Mouse (Mus musculus) cerebellum, postnatal 14 days (tissue): ENCODE measurements around the gene Atp5k.
A peak's percentile ranks its signal among the peaks of the same experiment; 100 is the strongest.

Experiments
- DNase-seq, 2 experiments: peaks; one replicate each; pipeline ENCODE4 v3.0.0; 2021; ENCODE audit warnings: mixed read lengths in 2 of 2

The Atp5k gene

DNA sequence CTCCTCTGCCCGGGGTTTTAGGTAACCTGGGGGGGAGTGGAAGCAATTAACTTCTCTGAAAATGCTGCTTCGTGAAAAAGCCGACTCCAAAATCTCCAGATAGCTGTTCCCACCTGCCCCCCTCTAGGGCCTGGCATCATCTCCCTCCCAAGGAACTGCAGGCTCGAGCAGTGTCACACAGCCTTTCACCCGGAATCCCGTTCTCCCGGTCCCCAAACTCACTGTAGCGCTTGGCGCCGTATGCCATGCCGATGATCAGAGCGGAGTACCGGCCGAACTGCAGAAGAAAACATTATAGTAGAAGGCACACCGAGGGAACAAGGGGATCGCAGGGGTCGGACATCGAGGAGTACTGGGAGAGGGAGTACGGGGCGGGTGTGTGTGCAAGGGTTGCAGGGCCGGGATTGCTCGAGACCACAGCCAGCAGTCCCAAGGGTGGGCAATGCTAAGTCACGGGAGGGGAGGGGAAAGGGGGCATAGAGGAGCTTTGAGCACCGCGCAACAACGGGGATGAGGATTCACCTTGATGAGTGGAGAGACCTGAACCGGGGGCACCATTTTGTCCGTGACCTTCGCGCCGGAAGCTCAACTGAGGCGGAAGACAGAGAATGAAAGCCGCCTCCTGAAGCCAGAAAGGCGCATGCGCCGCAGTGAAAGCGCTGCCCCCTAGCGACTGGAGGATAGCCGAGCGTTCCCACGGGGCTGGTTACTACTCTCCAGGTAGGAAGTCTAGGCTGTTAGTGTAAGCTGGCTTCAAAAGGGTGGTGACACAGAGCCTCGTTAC lies at the start of gene Atp5k:
Gene Atp5k, minus strand, starts transcription at position 645 of the 784 bp plus-strand sequence.
- peak; percentile 96 to 97 for DNase-seq

DNA sequence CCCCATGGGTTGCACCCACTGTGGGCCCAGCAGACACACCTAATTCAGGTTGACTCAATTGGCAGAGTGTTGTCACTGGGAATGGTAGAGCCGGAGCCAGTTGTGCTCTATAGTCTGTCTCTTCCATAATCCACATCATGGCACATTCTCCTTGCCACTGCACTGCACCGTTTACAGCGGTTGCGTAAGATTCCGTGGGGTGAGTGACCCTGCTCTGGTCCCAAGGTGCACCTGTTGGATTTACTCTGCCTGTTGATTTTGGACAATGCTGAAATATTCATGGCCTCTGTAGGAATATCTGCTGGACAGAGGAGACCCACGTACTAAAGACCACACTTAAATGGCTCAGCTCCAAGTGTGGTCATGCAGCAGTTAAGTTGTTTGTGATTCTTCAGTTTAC lies 48.8 kb upstream of the Atp5k start:
- no peak for DNase-seq

DNA sequence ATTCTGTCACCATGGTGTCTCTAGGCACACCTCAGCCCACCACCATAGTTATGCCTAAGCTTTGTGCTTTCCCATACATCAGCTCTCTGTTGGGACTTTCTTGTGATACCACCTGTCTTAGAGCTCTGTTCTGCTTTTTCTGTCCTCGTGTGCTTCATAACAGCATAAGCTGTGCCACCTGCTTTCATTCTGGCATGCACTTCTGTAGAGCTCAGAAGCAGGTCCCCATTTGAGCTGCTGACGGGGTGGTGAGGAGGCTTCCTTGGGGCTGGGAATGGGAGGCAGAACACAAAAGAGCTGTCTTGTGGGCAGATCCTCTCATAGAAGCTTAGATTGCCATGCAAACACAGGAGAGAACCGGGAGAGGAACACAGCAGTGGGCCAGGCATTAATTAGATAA lies 41.7 kb upstream of the Atp5k start:
- DNase-seq: no peak

DNA sequence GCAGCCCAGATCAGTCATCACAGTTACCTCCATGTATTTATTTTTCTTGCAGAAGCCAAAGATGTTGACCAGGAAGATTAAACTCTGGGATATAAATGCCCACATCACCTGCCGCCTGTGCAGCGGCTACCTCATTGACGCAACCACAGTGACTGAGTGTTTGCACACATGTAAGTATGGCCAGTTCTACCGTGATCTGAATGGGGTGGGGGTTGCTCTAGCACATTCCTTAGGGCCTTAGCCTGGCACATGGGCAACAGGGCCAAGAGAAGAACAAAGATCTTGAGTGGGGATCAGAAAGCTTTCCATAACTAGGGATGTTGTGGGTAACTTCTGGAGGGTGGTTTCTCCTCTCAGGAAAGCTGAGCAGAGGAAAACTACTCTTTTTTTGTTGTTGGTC lies 39.5 kb upstream of the Atp5k start:
- no peak for DNase-seq

DNA sequence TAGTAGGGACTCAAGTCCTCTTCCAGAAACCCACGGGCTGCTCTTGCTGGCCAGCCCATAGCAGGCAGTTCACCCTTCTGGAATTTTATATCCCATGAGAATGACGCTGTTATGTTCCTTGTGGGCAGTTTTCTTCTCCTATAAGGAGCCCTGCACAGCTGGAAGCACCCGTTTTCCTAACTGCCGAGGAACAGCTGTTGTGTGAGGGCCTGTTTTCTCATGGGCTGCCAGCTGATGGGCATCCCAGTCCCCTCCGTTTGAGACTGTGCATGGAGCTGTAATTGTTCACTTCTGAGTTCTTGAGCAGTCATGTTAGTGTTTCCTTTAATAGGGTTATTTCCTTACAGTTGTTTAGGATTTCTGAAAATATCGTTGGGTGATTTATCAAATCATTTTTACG lies 35.4 kb upstream of the Atp5k start:
- DNase-seq: no peak

DNA sequence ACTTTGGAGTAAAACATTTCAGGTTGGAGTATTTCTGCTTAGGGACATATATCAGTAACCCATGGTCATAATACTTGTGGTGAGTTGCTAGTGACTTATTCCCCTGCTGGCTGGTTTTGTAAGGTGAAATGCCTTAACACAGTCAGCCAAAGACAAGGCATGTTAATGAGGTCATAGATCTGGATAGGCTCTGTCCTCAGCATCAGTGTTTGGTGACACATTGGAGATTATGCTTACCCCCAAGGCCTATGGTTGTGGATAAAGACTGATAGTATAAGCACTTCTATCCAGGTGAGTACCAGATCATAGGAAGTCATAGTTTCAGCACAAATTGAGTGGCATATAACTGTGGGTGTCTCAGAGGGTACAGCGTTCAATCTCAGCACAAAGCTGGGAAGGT lies 32.4 kb upstream of the Atp5k start:
- DNase-seq: no peak

DNA sequence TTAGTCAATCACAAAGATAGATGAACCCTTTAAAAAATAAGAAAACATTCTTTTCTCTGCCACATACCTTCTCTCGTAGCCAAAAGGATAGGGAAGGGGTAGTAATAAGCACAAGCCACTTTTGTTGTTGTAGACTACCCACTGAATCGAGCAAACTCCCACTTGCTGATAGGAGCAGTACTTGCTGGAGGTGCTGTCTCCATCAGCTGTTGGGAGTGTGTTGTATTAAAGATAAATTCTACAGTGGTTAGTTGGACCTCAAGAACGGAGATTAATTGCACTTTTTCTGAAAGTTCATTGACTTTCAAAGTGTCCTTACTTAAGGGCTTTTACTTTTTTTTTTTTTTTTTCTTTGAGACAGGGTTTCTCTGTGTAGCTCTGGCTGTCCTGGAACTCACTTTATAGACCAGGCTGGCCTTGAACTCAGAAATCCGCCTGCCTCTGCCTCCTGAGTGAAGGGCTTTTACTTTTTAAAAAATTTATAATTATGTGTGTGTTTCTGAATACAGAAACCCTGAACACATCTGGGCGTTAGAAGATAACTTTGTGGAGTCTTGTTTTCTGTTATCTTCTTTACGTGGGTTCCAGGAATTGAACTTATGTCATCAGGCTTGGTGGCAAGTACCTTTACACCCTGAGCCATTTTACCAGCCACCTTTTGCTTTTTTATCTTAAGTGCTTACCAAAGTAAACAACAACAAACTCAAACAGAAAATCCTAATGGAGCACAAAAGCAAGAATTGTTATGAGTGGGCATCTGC lies 31.1 kb upstream of the Atp5k start:
- no peak for DNase-seq

DNA sequence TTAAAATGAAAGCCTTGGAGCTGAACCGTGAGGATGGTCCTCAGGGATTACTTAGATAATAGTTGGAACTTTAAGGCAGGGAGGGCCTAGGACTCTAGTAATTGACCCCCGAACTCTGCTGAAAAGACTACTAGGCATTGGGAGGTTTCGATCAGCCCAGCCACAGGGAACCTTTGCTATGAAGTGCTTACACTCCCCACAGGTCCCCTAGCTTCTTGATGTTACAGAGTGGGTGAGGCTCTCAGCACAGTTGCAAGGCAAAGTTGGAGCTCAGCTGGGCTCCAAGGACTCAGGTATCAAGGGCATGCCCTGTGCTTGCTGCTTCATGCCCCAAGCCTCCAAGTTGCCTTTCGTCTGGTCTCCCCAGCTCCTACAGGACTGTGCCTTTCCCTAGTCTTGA lies 28.2 kb upstream of the Atp5k start:
- no peak for DNase-seq

DNA sequence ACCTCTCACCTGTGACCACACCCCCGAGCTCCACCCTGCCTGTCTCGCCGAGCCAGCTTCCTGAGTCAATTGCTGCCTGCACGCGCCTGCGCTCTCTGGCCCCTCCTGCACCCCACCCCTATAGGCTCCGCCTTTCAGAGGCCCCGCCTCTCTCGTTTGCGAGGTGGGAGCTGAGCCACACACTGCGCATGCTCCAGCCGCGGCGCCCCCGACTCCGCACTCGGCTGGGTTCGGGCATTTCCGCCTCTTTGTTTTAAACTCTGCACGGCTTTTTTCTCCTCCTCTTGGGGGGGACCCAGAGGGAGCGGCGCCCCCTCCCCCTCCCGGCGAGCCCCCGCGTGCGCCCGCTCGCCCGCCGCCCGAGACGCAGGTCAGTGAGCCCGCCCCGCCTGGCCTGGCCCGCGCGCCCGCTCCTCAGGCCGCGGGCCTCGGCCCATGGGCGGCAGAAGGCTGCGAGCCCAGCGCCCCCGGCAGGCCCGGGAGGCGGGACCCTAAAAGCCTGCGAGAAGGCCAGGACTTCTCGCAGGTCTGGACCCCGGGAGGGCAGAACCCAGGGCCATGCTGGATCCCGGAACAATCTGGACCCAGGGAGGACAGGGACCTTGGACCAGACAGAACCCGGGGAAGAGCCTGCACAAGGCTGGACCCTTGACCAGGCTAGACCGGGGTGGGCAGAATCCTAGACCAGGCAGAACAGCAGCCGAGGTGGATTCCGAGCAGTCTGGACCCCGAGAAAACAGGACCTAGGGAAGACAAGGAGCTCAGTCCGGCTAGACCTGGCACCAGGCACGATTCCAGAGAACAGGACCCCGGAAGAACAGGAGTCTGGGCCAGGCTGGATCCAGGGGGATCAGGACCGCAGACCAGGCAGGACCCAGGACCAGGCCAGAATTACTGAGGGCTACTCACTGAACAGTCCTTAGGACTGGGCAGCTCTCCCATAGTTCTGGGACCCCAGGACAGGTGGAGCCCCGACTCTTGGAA lies 27.1 kb upstream of the Atp5k start, which contains the start of gene Pcgf3:
Gene Pcgf3, plus strand, starts transcription at position 151 of the 984 bp plus-strand sequence.
- peak; percentile 98 to 99 for DNase-seq

DNA sequence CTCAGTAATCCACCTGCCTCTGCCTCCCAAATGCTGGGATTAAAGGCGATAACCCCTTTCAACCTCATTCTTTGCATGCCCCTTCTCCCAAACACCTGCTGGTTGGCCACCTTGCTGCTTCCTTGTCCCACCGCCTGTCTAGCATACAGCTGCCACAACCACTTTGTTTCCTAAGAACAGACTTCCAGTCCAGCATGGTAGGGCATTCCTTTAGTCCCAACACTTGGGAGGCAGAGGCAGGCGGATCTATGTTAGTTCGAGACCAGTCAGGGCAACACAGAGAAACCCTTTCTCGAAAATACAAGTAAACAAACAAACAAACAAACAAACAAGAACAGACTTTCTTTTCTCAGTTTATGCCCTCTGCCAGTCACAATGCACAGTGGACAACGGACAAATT lies 26.2 kb upstream of the Atp5k start:
- peak; percentile 10 to 15 for DNase-seq

DNA sequence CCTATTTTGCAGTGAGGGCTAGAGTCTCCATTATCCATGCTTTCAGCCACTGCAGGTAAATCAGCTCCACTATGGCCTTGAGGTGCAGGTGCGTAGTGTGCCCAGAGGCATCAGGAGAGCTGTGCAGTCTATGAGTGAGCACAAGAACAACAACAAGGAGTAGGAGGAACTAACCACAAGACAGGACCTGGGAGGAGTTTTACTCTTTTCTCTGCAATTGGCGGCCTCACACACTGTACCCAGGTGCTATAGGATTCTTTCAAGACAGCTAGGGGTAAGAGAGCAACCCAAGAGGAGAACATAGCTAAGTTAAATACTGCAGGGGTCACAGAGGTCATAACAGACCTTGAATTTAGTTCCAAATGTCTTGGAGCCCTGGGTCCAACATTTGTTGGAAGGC lies 24.5 kb upstream of the Atp5k start:
- DNase-seq: no peak

DNA sequence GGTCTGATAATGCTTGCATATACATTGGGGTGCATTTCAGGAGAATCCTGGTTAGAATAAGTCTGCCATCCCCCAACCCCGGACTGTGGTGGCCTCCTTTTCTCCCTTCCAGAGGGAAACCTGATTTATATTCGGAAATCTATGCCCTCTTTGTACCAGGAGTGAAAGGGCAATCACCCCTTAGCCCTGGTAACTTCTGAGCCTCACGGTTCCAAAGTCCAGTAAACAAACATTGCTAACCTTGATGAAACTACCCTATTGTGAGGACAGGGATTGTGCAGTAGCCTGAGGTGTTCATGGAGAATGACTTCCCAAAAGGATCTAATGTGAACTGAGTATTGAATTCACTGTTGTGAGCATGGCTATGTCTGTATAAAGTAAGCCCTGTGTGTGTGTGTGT lies 19.8 kb upstream of the Atp5k start:
- DNase-seq: no peak

DNA sequence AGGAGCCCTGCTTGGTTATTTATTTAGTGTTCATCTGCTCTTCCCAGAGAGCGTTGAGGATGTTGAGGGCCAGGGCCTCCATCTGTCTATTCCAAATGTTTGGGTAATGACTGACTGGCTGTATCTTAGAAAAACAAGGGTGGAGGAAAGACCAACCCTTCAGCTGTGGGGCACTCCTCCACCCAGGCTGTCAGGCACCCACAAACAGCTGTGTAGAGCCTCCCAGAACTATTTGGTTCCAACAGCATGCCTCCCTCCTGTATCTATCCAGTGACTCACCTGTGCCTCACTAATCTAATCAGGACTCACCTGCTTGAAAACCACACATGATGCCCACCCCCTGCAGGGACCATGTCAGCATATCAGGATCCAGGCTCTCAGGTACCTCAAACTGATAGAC lies 18.2 kb upstream of the Atp5k start:
- DNase-seq: no peak

DNA sequence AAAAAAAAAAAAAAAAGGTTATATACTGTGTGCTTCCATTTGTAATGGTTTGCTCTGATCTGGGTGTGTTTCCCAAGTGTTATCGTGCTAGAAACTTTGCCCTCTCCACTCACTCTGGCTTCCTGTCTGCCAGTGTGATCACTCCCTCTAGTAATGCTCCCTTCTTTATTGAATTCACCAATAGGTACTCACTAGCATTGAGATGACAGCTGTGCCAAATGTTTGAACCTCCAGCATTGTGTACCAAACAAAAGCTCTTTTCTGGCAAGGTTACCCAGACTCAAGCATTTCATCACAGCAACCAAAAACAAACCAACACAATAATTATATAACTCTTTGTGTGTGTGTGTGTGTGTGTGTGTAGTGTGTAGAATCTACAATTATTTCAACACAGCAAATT lies 17.4 kb upstream of the Atp5k start:
- DNase-seq: no peak

DNA sequence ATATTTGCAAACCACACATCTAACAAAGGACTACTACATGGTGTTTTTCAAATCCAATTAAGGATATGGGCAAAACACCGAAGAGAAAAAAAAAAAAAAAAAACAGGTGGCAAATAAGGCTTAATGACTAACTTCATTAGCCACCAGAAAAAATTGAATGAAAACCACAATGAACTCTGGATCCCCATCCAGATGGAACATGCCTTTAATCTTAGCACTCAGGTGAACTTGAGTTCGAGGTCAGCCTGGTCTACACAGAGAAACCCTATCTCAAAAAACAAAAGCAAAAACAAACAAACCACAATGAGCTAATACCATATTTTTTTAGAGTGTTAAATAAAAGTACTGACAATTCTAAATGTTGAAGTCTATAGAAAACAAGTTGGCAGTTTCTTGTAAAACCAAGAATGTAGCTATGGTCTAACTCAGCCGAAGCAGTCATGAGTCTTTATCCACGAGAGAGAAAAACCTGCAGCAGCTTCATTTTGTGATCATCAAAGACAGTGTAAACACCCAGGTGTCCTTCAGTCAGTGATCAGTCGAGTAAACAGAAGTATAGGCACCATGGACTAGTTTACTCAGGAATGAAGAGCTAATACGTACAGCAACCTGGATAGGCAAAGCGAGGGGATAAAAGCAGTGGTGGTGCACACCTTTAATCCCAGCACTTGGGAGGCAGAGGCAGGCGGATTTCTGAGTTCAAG lies 16.7 kb upstream of the Atp5k start:
- no peak for DNase-seq

DNA sequence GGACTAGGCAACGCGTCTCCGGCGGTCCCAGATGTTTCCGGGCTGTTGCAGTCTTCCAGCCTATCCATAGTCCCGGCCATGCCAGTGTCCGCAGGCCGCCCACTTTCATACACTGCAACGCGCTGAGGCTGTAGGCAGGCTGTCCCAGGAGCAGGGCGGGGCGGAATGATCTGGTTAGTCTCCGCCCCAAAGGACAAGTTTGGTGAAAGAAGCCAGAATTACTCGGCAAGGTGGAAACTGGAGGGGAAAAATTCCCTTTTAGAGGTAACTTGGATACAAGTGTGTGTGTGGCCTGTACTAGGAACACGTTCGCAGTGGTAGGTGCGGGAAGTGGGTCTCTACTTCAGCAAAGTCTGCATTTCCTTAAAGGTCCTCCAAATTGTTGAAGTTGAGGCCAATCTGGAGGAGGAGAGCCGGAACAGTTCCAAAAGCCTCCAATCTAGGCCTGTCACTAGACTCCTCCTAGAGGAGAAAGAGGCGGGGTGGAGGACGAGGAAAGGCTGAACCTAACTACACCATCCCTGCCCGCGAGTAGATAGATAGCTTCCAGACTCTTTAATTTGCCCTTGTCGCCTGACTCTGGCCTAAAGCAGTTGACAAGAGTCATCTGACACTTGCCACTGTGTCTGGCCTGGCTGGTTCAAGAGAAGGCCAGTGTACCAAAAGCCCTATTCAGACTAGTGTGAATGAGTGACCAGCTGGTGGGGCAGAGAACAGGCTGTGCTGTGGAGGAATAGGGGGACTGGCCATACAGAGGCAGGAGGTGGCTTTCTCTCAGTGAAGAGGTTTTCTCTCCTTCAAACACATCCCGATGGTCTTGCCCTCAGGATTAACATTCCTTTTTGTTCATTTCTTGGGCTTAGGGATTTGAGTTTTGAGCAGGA lies 14.8 kb upstream of the Atp5k start, which contains the start of gene Mfsd7a:
Gene Mfsd7a, minus strand, starts transcription at position 107 of the 884 bp plus-strand sequence.
- peak in 1 of 2 experiments; percentile 22 for DNase-seq

DNA sequence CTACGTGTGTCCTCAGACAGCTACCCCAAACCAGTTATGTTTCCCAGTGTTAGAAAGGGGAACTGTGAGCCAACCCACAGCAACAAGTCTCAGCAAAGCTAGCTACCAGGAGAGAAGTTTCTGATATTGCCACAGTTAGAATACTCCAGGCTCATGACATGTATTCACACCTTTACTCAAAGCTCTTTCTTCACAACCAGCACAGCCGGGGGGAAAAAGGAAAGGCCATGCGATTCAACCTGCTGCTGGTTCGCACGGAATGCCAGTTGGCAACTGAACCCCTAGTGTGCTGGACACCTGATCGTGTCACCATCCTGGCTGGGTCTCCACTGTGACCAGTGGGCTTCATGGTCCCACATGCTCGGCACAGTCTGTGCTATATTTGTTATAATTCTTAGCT lies 13.6 kb upstream of the Atp5k start:
- no peak for DNase-seq

DNA sequence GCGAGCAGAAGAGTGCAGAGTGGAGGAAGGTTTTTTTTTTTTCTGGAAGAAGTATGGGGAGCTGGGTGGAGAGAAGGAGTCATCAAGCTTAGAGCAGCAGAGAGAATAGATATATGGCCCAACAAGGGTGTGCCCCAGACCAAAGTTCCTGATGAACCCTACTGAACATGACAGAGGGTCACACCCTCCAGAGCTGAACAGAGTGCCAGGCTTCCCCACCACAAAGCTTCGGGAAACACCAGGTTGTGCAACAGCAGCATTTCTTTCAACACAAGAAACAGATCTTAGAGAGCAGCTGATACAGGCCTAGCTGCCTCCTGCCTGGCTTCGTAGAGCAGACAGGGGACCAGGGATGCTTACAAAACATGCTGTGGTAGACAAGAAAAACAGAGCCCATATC lies 12.7 kb upstream of the Atp5k start:
- DNase-seq: no peak

DNA sequence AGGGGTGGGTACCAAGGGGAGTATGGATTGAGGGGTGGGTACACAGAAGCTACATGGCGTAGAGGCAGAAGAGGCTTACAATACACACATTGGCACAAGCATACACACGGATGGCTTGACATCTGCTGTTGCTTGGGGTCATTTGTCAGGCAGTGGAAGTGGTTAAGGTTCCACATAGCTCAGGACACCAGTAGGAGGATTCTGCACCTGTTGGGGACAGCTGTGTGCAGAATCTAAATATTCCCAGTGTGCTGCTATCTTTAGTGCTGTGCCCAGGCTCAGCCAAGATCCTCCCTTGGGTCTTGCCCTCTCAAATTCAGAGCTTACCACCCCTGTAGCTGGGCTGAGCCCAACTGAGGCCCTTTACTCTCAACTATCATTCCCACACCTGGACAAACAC lies 1.9 kb upstream of the Atp5k start:
- no peak for DNase-seq

DNA sequence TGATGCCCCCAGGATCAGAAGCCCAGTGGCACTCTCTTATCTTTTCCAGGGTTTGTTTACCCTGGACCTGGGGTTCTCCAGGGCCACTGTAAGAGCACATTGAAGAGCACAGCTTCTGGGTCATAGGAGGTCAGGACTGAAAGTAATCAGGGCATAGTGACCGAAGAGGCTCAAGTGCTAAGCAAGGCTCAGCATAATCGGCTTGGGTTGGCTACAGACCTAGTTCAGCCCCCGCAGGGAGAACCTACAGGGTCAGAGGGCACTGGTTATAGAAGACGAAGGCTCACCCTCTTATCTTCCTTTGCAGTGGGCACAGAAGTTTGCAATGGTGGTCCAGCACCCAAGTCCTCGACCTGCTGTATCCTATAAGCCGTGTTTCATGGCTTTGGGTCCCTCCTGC lies 3.1 kb downstream of the Atp5k start:
- DNase-seq: no peak

DNA sequence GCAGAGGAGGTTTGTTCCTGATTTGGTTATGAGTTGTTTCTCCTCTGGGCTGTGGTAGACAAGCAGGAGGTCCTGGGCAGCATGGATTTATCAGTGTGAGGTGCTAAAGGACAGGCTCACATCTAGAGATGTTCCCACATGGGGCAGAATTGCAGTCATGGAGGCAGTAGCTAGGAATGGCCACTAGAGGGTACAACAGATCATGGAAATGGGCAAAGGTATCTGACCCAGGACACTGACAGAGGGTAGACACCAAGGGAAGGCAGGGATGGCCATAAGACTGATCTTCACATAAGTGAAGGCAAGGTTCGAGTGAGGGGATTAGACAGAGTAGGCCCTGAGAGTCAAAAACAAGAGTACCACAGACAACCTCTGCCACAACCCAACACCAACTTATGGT lies 7.1 kb downstream of the Atp5k start:
- DNase-seq: peak; percentile 80 to 81
